Mouse (Mus musculus): ENCODE measurements around the gene Actb.

DNA sequence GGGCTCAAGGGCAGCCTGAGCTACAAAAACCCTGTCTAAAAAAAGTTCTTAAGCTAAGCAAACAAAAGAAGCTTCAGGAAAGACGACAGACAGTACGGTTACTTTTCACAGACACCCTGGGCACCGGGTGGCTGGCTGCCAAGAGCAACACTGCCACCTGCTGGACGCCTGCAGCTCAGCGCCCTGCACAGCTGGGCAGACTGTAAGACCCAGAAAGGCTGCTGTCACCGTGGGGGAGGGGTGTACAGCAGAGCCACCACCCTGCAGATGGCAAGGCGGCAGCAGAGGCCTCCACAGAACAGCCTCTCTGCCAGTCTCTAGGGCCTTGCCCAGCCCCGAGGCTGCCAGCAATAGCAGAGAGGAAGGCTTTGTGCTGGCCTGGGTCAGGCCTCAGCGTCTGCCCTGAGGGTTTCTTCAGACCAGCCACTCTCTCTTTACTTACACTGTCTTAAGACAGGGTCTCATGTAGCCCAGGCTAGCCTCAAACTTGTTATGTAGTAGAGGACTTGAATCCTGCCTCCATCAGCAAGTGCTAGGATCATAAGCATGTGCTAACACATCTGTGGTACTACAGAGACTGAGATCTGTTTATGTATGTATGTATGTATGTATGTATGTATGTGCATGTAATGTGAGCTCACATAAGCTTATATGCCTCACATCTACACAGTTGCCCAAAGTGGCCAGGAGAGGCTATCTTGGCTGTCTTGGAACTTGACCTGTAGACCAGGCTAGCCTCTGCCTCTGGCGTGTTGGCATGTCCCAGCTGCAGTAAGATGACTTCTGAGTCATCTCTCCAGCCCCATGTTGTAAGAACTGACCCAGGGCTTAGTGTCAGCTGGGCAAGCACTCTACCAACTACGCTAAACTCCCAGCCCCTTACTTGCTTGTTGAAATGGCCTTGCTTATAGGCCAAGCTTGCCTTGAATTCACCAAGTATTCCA is 28.9 kb downstream of the Actb start:
- peak; percentile 90 for TF ChIP-seq CTCF (conservative IDR thresholded peaks at IDR 0.05; ENCODE audit: low read length)
- TF ChIP-seq POU5F1 (IDR thresholded peaks at IDR 0.05; ENCODE audit: borderline replicate concordance, low read length), result no peak

All from E14TG2a.4 (cell line).